Mouse (Mus musculus) Muller cell, postnatal 12 days (primary cell): ENCODE results near the gene St7.
A peak's percentile ranks its signal among the peaks of the same experiment; 100 is the strongest.

Source experiments
- DNase-seq: peaks from one replicate; pipeline ENCODE4 v3.0.0-alpha.2; 2015; ENCODE audit errors: inconsistent ontology term

Gene St7

GRCm38 (mm10) chr6:17816865-17817435 lies 124.2 kb downstream of the St7 start:
- DNase-seq = no peak

- no peak for DNase-seq
These were observed 130.9 kb downstream of the St7 start for GRCm38 (mm10) chr6:17823614-17824013.

GRCm38 (mm10) chr6:17824735-17825134 lies 132.0 kb downstream of the St7 start:
- no peak for DNase-seq

GRCm38 (mm10) chr6:17828382-17828781 lies 135.6 kb downstream of the St7 start:
- no peak for DNase-seq

- no peak for DNase-seq
These were observed 137.2 kb downstream of the St7 start for GRCm38 (mm10) chr6:17829981-17830380.

GRCm38 (mm10) chr6:17834493-17834892 lies 141.8 kb downstream of the St7 start:
- DNase-seq = peak; percentile 70

- DNase-seq = no peak
These were observed 143.0 kb downstream of the St7 start for GRCm38 (mm10) chr6:17835693-17836092.

- DNase-seq = no peak
These were observed 144.9 kb downstream of the St7 start for GRCm38 (mm10) chr6:17837676-17838075.

GRCm38 (mm10) chr6:17840431-17840830 lies 147.7 kb downstream of the St7 start:
- no peak for DNase-seq

- DNase-seq = no peak
These were observed 150.0 kb downstream of the St7 start for GRCm38 (mm10) chr6:17842759-17843158.

- DNase-seq = no peak
These were observed 158.6 kb downstream of the St7 start for GRCm38 (mm10) chr6:17851316-17851715.

- no peak for DNase-seq
These were observed 161.0 kb downstream of the St7 start for GRCm38 (mm10) chr6:17853587-17854274.

- DNase-seq = no peak
These were observed 162.9 kb downstream of the St7 start for GRCm38 (mm10) chr6:17855616-17856015.

GRCm38 (mm10) chr6:17859564-17859963 lies 166.8 kb downstream of the St7 start:
- no peak for DNase-seq

GRCm38 (mm10) chr6:17860463-17860862 lies 167.7 kb downstream of the St7 start:
- DNase-seq = no peak

- no peak for DNase-seq
These were observed 175.1 kb downstream of the St7 start for GRCm38 (mm10) chr6:17867796-17868195.

- peak; percentile 50 for DNase-seq
These were observed 179.2 kb downstream of the St7 start for GRCm38 (mm10) chr6:17871831-17872372.

GRCm38 (mm10) chr6:17875606-17876005 lies 182.9 kb downstream of the St7 start:
- DNase-seq = peak; percentile 9

- DNase-seq = peak; percentile 24
These were observed 183.4 kb downstream of the St7 start for GRCm38 (mm10) chr6:17876023-17876613.

GRCm38 (mm10) chr6:17876670-17877179 lies 184.0 kb downstream of the St7 start:
- DNase-seq = peak; percentile 90

GRCm38 (mm10) chr6:17882943-17883342 lies 190.2 kb downstream of the St7 start:
- DNase-seq = no peak

GRCm38 (mm10) chr6:17887765-17888164 lies 195.0 kb downstream of the St7 start:
- peak; percentile 91 for DNase-seq

- DNase-seq = no peak
These were observed 202.8 kb downstream of the St7 start for GRCm38 (mm10) chr6:17895562-17895961.
